Mouse (Mus musculus) liver, embryonic 14.5 days (tissue): ENCODE data around the gene Lyrm4. TPM values are rescaled to one million over a fixed set of nuclear protein-coding genes. Genes with fewer than 3 reads are reported as not detected.

Experiments used
- ATAC-seq: fragments of 200-750 bp; cut with Nextera tagmentation; 2 replicates; pipeline ENCODE4 v1.8.0; 2017; ENCODE audit warnings: moderate number of reproducible peaks, mild to moderate bottlenecking, moderate library complexity; ENCODE audit not compliant: insufficient read depth
- DNase-seq, 3 experiments: peaks; one replicate each; pipeline ENCODE4 v3.0.0-alpha.2; 2012 to 2013; ENCODE audit warnings: low read depth in 3 of 3, low spot score in 3 of 3
- H3K27ac ChIP-seq: fragments of 300-500 bp; sonication (generic); 2 replicates; pipeline ENCODE4 v1.5.1; 2014; ENCODE audit warnings: moderate library complexity, mild to moderate bottlenecking, control low read depth, inconsistent platforms
- H3K27me3 ChIP-seq: fragments of 300-500 bp; sonication (generic); 2 replicates; pipeline ENCODE4 v1.6.1; 2014; ENCODE audit warnings: mild to moderate bottlenecking, low read length, moderate library complexity; ENCODE audit not compliant: control insufficient read depth, insufficient read depth
- H3K36me3 ChIP-seq: fragments of 300-500 bp; sonication (generic); replicated peaks from 2 replicates; pipeline ENCODE4 v1.6.1; 2014; ENCODE audit warnings: low read depth; ENCODE audit not compliant: control insufficient read depth, insufficient read depth
- H3K4me1 ChIP-seq, 2 experiments: fragments of 200-500 bp in 1 of 2; fragments of 300-500 bp in 1 of 2; sonication (generic) in 1 of 2; replicated peaks; 2 replicates each; pipeline ENCODE4 v1.6.1; 2012 to 2014; ENCODE audit warnings: antibody characterized with exemption in 1 of 2, inconsistent platforms in 1 of 2, low read length in 1 of 2; ENCODE audit not compliant: control insufficient read depth in 2 of 2, insufficient read depth in 2 of 2
- H3K4me2 ChIP-seq: fragments of 300-500 bp; sonication (generic); 2 replicates; pipeline ENCODE4 v1.6.1; 2014; ENCODE audit warnings: low read depth, mild to moderate bottlenecking, control low read depth, moderate library complexity
- H3K4me3 ChIP-seq, 2 experiments: fragments of 200-500 bp in 1 of 2; fragments of 300-500 bp in 1 of 2; sonication (generic) in 1 of 2; 2 replicates each; pipeline ENCODE4 v1.5.1; 2012 to 2014; ENCODE audit warnings: low read depth in 2 of 2, low read length in 2 of 2, mild to moderate bottlenecking in 2 of 2, control low read depth in 1 of 2, inconsistent platforms in 1 of 2, moderate library complexity in 1 of 2; ENCODE audit not compliant: insufficient read depth in 1 of 2
- H3K9ac ChIP-seq: fragments of 300-500 bp; sonication (generic); replicated peaks from 2 replicates; pipeline ENCODE4 v1.6.1; 2014; ENCODE audit warnings: mild to moderate bottlenecking, control low read depth, moderate library complexity
- H3K9me3 ChIP-seq: fragments of 300-500 bp; sonication (generic); 2 replicates; pipeline ENCODE4 v1.6.1; 2016; ENCODE audit warnings: low read length, mixed read lengths; ENCODE audit not compliant: control insufficient read depth
- CTCF ChIP-seq: IDR thresholded peaks from 2 replicates; pipeline ENCODE4 v1.5.1; 2016; ENCODE audit warnings: antibody characterized with exemption, low read depth, control low read depth
- EP300 ChIP-seq: IDR thresholded peaks from 2 replicates; pipeline ENCODE4 v1.6.1; 2016; ENCODE audit warnings: antibody characterized with exemption, low read depth
- WGBS: fragments of 180-500 bp; shearing (Covaris S2); extraction: QIAGEN DNeasy Blood & Tissue Kit; methylation state at CpG from one replicate; pipeline ENCODE4 v1.1.7; 2014; ENCODE audit not compliant: insufficient replicate concordance; 5-methylcytosine and 5-hydroxymethylcytosine counted together
- polyA plus RNA-seq, 2 experiments: library from polyadenylated mRNA; depleted of rRNA in 1 of 2; stranded (reverse) in 1 of 2; unstranded in 1 of 2; fragments of >200 nt; fragmentation: Nextera tagmentation in 1 of 2; extraction: Ambion mirVana in 1 of 2; gene quantifications; 2 replicates each; pipeline versions ENCODE4 v1.2.1 to v1.2.3; 2012 to 2014

Lyrm4 gene
- polyA plus RNA-seq, 2 experiments: 6.8 to 28.8 TPM

DNA sequence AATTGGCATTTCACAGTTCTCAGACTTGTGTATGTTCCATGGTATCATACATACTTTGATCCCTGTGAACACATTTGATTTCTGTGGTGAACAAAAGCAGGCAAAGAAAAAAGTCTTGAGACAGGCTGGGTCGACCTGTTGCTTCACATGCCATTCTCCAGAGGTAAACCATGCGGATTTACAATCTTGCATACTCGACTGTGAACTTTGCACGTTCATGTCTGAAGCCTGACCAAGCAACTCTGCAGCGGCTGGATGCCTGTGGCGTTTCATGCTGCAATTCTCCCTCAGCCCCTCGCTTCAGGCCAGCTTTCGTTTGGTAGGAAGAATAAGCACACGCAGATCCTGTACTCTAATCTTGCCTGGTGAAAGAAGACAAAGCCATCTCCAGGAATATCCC lies 85.4 kb downstream of the Lyrm4 start:
- H3K4me2 ChIP-seq: no peak overlapping the region
- no peaks in the 10 kb centered on the region for H3K9me3 ChIP-seq
- H3K36me3 ChIP-seq: no peaks in the 10 kb centered on the region
- TF ChIP-seq CTCF (no peak), EP300 (no peak)
- H3K4me3 ChIP-seq: no peak overlapping the region
- H3K27me3 ChIP-seq: no peaks in the 10 kb centered on the region
- no peak for ATAC-seq
- peaks cover 0 to 4% of the 10 kb centered on the region in 2 experiments; a peak in 2 of 4 replicates for H3K4me1 ChIP-seq
- H3K27ac ChIP-seq: no peak overlapping the region
- no peak overlapping the region for H3K9ac ChIP-seq
- no peak for DNase-seq
- 70% methylated on average over 9 of the region's 9 CpGs for WGBS

DNA sequence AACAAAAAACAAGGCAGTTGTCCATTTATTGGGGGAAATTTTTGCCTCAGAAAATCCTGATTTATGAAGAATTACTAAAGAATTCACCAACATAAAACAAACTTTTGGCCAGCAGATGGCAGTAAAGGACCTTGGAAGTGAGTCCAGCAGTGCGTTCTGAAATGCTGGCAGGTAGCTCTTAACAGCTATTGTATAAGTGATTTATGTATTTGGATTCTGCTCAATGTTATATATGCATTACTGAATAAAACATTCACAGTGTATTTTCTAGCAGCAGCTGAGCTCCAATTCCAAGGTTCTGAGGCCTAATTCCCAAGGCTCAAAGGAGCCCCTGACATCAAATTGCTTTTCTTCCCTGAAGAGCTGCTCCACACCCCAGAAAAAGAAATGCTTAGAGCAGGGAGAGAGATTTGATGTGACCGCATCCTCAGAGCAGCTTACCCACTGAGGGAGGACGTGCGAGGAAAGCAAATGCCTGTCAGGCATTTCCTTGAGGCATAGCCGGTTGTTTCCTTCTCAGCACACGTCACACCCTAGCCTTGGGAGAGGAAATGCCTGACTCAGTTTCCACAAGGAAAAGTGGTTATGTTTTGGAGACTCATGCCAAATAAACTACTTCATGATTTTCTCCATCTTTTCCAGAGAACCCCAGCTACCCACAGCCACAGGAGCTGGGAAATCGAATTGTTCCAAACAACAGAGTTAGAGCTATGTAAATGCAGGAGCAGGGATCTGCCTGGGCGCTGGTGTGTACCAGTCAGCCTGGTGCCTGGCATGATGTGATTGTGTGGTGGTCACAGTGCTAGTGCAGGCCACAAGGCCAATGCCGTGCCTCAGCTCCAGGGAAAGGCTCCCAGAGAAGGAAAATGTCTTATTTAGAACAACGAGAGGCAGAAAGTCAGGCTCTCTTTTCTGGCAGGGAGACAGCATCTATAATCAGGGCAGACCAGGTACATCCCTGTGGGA lies 97.7 kb downstream of the Lyrm4 start:
- no peak for TF ChIP-seq EP300
- peak; percentile 65 for TF ChIP-seq CTCF
- Histone ChIP-seq H3K4me3 (no peak overlapping the region), H3K27me3 (no peaks in the 10 kb centered on the region), H3K9me3 (no peaks in the 10 kb centered on the region), H3K4me2 (no peak overlapping the region), H3K9ac (no peak overlapping the region), H3K27ac (no peak overlapping the region), H3K4me1 (no peaks in the 10 kb centered on the region; a peak in 1 of 4 replicates), H3K36me3 (no peaks in the 10 kb centered on the region)
- 62% methylated on average over 10 of the region's 10 CpGs for WGBS
- ATAC-seq (no peak), DNase-seq (peak; percentile 51 to 67 (median 65))

GRCm38 (mm10) chr13:36018017-36018416 lies 99.3 kb downstream of the Lyrm4 start:
- Histone ChIP-seq H3K4me3 (no peak overlapping the region), H3K9me3 (no peaks in the 10 kb centered on the region), H3K4me2 (no peak overlapping the region), H3K36me3 (no peaks in the 10 kb centered on the region), H3K9ac (no peak overlapping the region), H3K27me3 (no peaks in the 10 kb centered on the region), H3K4me1 (no peaks in the 10 kb centered on the region; a peak in 1 of 4 replicates), H3K27ac (no peak overlapping the region)
- TF ChIP-seq CTCF (no peak), EP300 (no peak)
- 56% methylated on average over 2 of the region's 2 CpGs for WGBS
- DNase-seq (no peak), ATAC-seq (no peak)

DNA sequence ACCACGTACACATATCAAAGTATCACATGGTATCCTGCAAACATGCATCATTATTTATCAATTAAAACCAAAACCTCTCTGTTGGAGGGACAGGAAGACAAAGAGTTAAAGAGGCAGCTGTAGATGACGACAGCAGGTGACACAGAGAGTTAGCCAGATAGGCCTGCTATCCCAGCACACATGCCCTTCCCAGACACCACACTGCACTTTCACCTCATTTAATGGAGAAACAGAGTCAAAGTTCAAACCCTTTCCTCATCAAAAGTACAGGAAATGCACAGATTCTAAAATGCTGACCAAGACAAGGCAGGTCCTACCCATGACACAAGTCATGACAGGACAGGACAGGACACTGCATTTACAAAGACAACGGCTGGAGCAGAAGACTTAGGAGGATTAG lies 101.7 kb downstream of the Lyrm4 start:
- Histone ChIP-seq H3K27me3 (no peaks in the 10 kb centered on the region), H3K4me3 (no peak overlapping the region), H3K27ac (no peak overlapping the region), H3K9me3 (no peaks in the 10 kb centered on the region), H3K4me1 (no peaks in the 10 kb centered on the region; a peak in 1 of 4 replicates), H3K4me2 (no peak overlapping the region), H3K9ac (no peak overlapping the region), H3K36me3 (no peaks in the 10 kb centered on the region)
- TF ChIP-seq CTCF: no peak
- TF ChIP-seq EP300: no peak
- ATAC-seq (peak; percentile 55; the same call in 1 of the 2 replicates), DNase-seq (peak in 2 of 3 experiments; percentile 10 to 12)
- WGBS: 46% methylated on average over 3 of the region's 3 CpGs

DNA sequence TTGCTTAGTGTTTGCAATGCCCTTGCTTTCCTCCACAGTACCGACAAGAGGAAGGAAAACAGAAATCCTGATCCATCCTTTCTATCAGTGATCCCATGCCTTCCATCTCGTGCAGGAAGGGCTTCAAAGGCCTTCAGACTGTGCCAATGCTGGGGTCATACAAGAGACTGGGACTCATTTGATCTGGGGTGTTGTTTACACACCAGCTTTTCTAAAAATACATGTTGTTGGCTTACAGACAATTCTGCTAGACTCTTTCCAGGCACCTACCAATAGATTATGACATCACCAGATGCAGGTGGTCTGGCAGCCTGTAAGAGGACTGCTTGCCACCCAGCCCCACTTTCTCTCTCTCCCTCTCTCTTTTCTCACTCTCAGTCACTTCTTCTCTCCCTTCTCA lies 107.3 kb downstream of the Lyrm4 start:
- DNase-seq (no peak), ATAC-seq (no peak)
- Histone ChIP-seq H3K4me3 (no peak overlapping the region), H3K4me2 (no peak overlapping the region), H3K4me1 (no peaks in the 10 kb centered on the region), H3K9me3 (no peaks in the 10 kb centered on the region), H3K36me3 (no peaks in the 10 kb centered on the region), H3K27me3 (no peaks in the 10 kb centered on the region), H3K27ac (no peak overlapping the region), H3K9ac (no peak overlapping the region)
- 59% methylated on average over 2 of the region's 2 CpGs for WGBS
- TF ChIP-seq EP300 (no peak), CTCF (no peak)
